Mouse (Mus musculus) kidney, adult 9 months (tissue): ENCODE results near the gene Bex3.
A peak's percentile ranks its signal among the peaks of the same experiment; 100 is the strongest.
"Not testable (repeated sequence)": the region's sequence is repeated elsewhere in the genome, so short reads cannot be mapped to it uniquely, and the experiment has no call there.

Experiments
- DNase-seq: peaks from one replicate; pipeline ENCODE4 v3.0.0; 2022

Bex3 gene

GRCm38 (mm10) chrX:136269743-136270392, at the start of gene Bex3:
Gene Bex3, plus strand, starts transcription at chrX:136270253.
- peak; percentile 35 for DNase-seq

GRCm38 (mm10) chrX:136223714-136224113, 46.3 kb upstream of the Bex3 start:
- no peak for DNase-seq

GRCm38 (mm10) chrX:136227768-136228167, 42.3 kb upstream of the Bex3 start:
- DNase-seq = no peak

- peak; percentile 42 for DNase-seq
Observed at GRCm38 (mm10) chrX:136238118-136238517, 31.9 kb upstream of the Bex3 start.

- DNase-seq = no peak
Observed at GRCm38 (mm10) chrX:136243181-136243580, 26.9 kb upstream of the Bex3 start.

GRCm38 (mm10) chrX:136244574-136245229, 25.4 kb upstream of the Bex3 start, which contains the start of gene Tceal9:
Gene Tceal9, plus strand, starts transcription at chrX:136245079.
- peak; percentile 74 for DNase-seq

GRCm38 (mm10) chrX:136245521-136246071, 24.5 kb upstream of the Bex3 start:
- DNase-seq = peak; percentile 11

- no peak for DNase-seq
Observed at GRCm38 (mm10) chrX:136248811-136249210, 21.2 kb upstream of the Bex3 start.

GRCm38 (mm10) chrX:136249671-136250070, 20.4 kb upstream of the Bex3 start:
- DNase-seq = no peak

GRCm38 (mm10) chrX:136252023-136252729, 17.9 kb upstream of the Bex3 start:
- no peak for DNase-seq

- DNase-seq = no peak
Observed at GRCm38 (mm10) chrX:136267720-136268119, 2.3 kb upstream of the Bex3 start.

- DNase-seq = no peak
Observed at GRCm38 (mm10) chrX:136268173-136268572, 1.9 kb upstream of the Bex3 start.

- DNase-seq = not testable (repeated sequence)
Observed at GRCm38 (mm10) chrX:136270393-136271111, 499 bp downstream of the Bex3 start.

GRCm38 (mm10) chrX:136274542-136274941, 4.5 kb downstream of the Bex3 start:
- no peak for DNase-seq

GRCm38 (mm10) chrX:136275386-136275785, 5.3 kb downstream of the Bex3 start:
- no peak for DNase-seq

GRCm38 (mm10) chrX:136277577-136277976, 7.5 kb downstream of the Bex3 start:
- no peak for DNase-seq

- DNase-seq = no peak
Observed at GRCm38 (mm10) chrX:136278401-136278800, 8.3 kb downstream of the Bex3 start.

GRCm38 (mm10) chrX:136279410-136279809, 9.4 kb downstream of the Bex3 start:
- no peak for DNase-seq

GRCm38 (mm10) chrX:136290817-136291281, 20.8 kb downstream of the Bex3 start:
- DNase-seq = no peak

- DNase-seq = peak; percentile 33
Observed at GRCm38 (mm10) chrX:136304295-136304694, 34.2 kb downstream of the Bex3 start.

GRCm38 (mm10) chrX:136306196-136306595, 36.1 kb downstream of the Bex3 start:
- no peak for DNase-seq

- DNase-seq = no peak
Observed at GRCm38 (mm10) chrX:136313303-136313702, 43.2 kb downstream of the Bex3 start.
